Mouse (Mus musculus) embryonic facial prominence, embryonic 15.5 days (tissue): ENCODE results near the gene Lrba. TPM values are rescaled to one million over a fixed set of nuclear protein-coding genes. Genes with fewer than 3 reads are reported as not detected.
A peak's percentile ranks its signal among the peaks of the same experiment; 100 is the strongest.

Experiments
- ATAC-seq: fragments of 200-750 bp; cut with Nextera tagmentation; 2 replicates; pipeline ENCODE4 v1.8.0; 2017; ENCODE audit warnings: low read depth, moderate TSS enrichment; ENCODE audit not compliant: insufficient number of reproducible peaks, low FRiP score, low TSS enrichment
- H3K27ac ChIP-seq: fragments of 300-500 bp; sonication (generic); replicated peaks from 2 replicates; pipeline ENCODE4 v1.5.1; 2015; ENCODE audit warnings: mild to moderate bottlenecking, inconsistent platforms
- H3K27me3 ChIP-seq: fragments of 300-500 bp; sonication (generic); 2 replicates; pipeline ENCODE4 v1.6.1; 2015; ENCODE audit warnings: inconsistent platforms
- H3K36me3 ChIP-seq: fragments of 300-500 bp; sonication (generic); 2 replicates; pipeline ENCODE4 v1.6.1; 2015; ENCODE audit warnings: mild to moderate bottlenecking, inconsistent platforms
- H3K4me1 ChIP-seq: fragments of 300-500 bp; sonication (generic); 2 replicates; pipeline ENCODE4 v1.6.1; 2015; ENCODE audit warnings: inconsistent platforms
- H3K4me2 ChIP-seq: fragments of 300-500 bp; sonication (generic); replicated peaks from 2 replicates; pipeline ENCODE4 v1.6.1; 2015; ENCODE audit warnings: mild to moderate bottlenecking, inconsistent platforms
- H3K4me3 ChIP-seq: fragments of 300-500 bp; sonication (generic); replicated peaks from 2 replicates; pipeline ENCODE4 v1.5.1; 2015; ENCODE audit warnings: mild to moderate bottlenecking, inconsistent platforms
- H3K9ac ChIP-seq: fragments of 300-500 bp; sonication (generic); 2 replicates; pipeline ENCODE4 v1.6.1; 2015; ENCODE audit warnings: inconsistent platforms
- H3K9me3 ChIP-seq: fragments of 300-500 bp; sonication (generic); replicated peaks from 2 replicates; pipeline ENCODE4 v1.6.1; 2016; ENCODE audit warnings: inconsistent platforms
- WGBS: fragments of 180-500 bp; shearing (Covaris S2); methylation state at CpG from one replicate; pipeline ENCODE4 v1.1.7; 2015; 5-methylcytosine and 5-hydroxymethylcytosine counted together
- polyA plus RNA-seq: library from polyadenylated mRNA; unstranded; fragments of >200 nt; fragmentation: Nextera tagmentation; extraction: Ambion mirVana; gene quantifications from 2 replicates; pipeline ENCODE4 v1.2.1, GENCODE M21; 2015

Gene Lrba
- polyA plus RNA-seq, 1 experiment from 2014 or later = 4.7 TPM

DNA sequence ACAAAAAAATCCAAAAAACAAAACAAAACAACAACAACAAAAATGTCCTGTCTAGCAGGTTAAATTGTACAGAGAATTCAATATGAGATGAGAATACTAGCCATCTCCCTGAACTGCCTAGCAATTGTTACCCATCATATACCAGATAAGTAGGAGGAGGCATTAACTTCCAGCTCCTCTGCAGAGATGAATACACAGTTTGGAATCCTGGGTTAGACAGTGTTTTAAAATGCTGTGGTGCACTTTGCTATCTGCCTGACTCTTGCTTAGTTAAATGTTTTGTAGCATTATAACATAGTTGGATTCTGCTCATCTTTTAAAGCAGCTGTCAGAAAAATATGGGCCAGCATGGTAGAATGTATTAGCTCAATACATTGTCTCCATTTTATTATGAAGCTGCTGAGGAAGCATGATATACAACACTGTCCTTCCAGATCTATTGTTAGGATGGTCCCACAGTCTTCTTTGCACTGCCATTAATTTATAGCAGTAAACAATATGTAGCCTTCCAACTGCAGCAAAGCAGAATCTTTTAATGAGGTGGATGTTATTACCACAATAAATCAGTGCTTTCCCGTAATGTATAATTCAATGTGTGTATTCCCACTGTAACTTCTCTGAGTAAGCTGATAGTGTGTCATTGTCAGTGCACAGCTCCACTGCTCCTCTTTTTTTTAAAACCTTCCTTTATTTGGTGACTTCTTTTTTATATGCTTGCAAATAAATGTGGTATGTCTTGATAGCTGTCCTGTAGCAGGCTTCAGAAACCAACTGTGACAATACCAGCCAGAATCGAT, 414.3 kb downstream of the Lrba start:
- Histone ChIP-seq H3K27me3 (no peaks in the 10 kb centered on the region), H3K4me3 (no peak overlapping the region), H3K9me3 (no peaks in the 10 kb centered on the region), H3K4me2 (no peak overlapping the region), H3K4me1 (no peaks in the 10 kb centered on the region), H3K36me3 (no peaks in the 10 kb centered on the region), H3K27ac (no peak overlapping the region), H3K9ac (no peak overlapping the region)
- WGBS = 78% methylated on average over 2 of the region's 2 CpGs
- ATAC-seq = no peak

DNA sequence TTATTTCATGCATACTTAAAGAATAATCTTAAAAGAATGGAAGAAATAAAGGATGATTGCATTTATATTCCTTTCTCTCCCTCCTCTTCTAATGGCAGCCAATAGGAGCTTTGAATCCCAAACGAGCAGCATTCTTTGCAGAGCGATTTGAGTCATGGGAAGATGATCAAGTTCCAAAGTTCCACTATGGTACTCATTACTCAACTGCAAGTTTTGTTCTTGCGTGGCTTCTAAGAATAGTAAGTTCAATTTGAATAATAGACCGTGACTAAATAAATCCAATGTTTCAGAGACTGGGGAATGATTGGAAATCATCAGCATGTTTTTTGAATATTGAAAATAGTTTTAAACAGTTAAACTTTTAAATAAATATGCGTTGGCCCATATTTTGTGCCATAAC, 416.9 kb downstream of the Lrba start:
- no peak overlapping the region for H3K4me2 ChIP-seq
- 34% methylated on average over 5 of the region's 5 CpGs for WGBS
- no peak overlapping the region for H3K9ac ChIP-seq
- peak; percentile 73; the same call in 1 of the 2 replicates for ATAC-seq
- no peaks in the 10 kb centered on the region for H3K27me3 ChIP-seq
- H3K9me3 ChIP-seq = no peaks in the 10 kb centered on the region
- H3K4me1 ChIP-seq = no peaks in the 10 kb centered on the region
- no peak overlapping the region for H3K4me3 ChIP-seq
- H3K36me3 ChIP-seq = no peaks in the 10 kb centered on the region
- H3K27ac ChIP-seq = no peak overlapping the region

DNA sequence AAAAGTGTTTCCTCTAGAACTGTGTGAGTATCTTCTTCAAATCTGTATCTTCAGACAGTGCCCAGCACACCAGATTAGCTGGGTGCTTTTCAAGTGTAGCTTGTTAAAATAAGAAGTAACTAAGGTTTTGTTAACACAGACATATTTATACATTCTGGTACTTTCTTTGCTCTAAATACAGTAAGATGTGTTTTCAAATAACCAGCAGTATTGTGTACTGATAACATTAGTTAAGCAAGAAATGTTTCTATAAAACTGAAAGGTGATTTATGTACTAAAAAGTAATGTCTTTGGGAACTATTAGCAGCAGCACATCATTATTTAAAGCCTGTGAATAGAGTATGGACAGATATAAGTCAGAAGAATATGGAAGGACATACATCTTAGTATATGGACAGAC, 417.3 kb downstream of the Lrba start:
- Histone ChIP-seq H3K9me3 (no peaks in the 10 kb centered on the region), H3K9ac (no peak overlapping the region), H3K4me2 (no peak overlapping the region), H3K27me3 (no peaks in the 10 kb centered on the region), H3K4me1 (no peaks in the 10 kb centered on the region), H3K4me3 (no peak overlapping the region), H3K27ac (no peak overlapping the region), H3K36me3 (no peaks in the 10 kb centered on the region)
- 0 out of 2 replicates have a peak, but pooled peaks have one; percentile 24 for ATAC-seq

DNA sequence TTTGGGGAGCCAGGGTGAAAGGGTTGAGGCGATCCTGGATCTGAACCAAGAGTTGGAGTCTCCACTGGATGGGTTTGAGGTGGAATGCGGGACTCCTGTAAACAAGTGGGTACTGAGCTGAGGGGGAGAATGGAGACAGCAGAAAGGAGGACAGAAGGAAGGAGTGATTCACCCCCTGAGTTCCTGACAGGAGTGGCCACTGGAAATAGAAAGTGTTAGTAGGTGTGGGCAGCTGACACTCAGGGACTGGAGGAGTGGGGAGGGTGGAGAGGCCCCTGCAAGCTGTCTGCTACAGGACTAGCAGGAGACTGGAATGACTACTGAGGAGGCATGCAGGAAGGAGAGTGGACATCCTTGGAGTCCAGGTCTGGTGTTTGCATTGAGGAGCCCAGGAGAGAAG, 422.3 kb downstream of the Lrba start:
- H3K27me3 ChIP-seq = no peaks in the 10 kb centered on the region
- ATAC-seq = no peak
- H3K4me1 ChIP-seq = no peaks in the 10 kb centered on the region
- no peaks in the 10 kb centered on the region for H3K9me3 ChIP-seq
- 86% methylated on average over 2 of the region's 2 CpGs for WGBS
- H3K9ac ChIP-seq = no peak overlapping the region
- H3K4me3 ChIP-seq = no peak overlapping the region
- H3K4me2 ChIP-seq = no peak overlapping the region
- no peaks in the 10 kb centered on the region for H3K36me3 ChIP-seq
- H3K27ac ChIP-seq = no peak overlapping the region

DNA sequence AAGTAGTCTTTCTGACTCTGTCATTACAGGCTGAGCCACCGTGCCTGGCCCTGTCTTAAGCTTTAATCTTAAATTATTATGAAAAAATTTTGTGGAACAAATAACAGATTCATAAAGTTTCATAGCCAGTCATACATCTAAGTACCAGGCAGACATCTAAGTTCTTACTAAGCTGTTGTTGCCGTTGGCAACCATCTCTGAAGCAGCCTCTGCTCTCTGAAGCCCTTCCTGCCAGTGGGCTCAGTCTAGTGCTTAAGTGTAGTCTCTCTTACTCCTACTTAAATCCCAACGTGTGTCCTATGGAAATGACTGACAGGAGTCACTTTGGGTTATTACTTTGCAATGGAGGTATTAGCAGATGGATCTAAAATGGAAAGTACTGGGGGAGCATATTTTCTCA, 426.5 kb downstream of the Lrba start:
- no peaks in the 10 kb centered on the region for H3K27me3 ChIP-seq
- H3K4me2 ChIP-seq = no peak overlapping the region
- no peak overlapping the region for H3K4me3 ChIP-seq
- no peaks in the 10 kb centered on the region for H3K4me1 ChIP-seq
- H3K36me3 ChIP-seq = no peaks in the 10 kb centered on the region
- H3K9me3 ChIP-seq = no peaks in the 10 kb centered on the region
- H3K9ac ChIP-seq = no peak overlapping the region
- H3K27ac ChIP-seq = no peak overlapping the region
- 52% methylated on average over 3 of the region's 3 CpGs for WGBS
- no peak for ATAC-seq

DNA sequence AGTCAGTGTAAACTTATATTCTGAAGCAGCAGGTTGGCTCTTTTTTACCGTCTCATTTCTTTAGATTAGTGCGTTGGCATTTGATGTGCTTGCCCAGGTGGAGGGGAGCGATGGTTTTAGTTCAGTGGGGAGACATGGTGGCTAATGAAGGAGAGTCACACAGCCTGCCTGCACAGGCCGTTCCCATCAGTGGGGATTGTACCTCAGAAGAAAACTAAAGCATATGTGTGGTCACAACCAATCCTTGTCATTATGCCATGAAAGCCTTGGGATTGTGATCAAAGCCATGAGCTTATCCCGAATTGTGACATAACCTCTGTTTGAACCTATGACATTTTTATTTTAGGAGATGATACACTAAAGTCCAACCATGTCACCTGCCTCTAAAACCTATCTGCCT, 434.8 kb downstream of the Lrba start:
- Histone ChIP-seq H3K4me3 (no peak overlapping the region), H3K9ac (no peak overlapping the region), H3K9me3 (no peaks in the 10 kb centered on the region), H3K36me3 (no peaks in the 10 kb centered on the region), H3K4me2 (no peak overlapping the region), H3K27ac (no peak overlapping the region), H3K27me3 (no peaks in the 10 kb centered on the region), H3K4me1 (no peaks in the 10 kb centered on the region)
- ATAC-seq = no peak
- WGBS = 30% methylated on average over 5 of the region's 5 CpGs

DNA sequence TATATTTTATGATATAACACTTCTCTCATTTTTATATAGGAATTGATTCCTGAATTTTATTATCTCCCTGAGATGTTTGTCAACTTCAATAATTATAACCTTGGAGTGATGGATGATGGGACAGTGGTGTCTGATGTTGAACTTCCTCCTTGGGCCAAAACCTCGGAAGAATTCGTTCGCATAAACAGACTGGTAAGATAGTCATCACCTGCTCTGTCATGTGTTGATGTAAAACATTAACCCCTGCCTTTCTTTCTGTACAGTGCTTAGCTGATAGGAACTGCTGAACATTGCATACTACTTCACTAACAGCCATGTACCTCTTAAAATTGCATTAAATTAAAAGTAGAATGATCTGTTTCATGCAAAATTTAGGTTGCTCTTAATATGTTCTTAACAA, 439.9 kb downstream of the Lrba start:
- Histone ChIP-seq H3K27me3 (no peaks in the 10 kb centered on the region), H3K9ac (no peak overlapping the region), H3K4me3 (no peak overlapping the region), H3K9me3 (no peaks in the 10 kb centered on the region), H3K27ac (no peak overlapping the region), H3K4me1 (0 out of 2 replicates have a peak, but pooled peaks cover 4% of the 10 kb centered on the region), H3K36me3 (no peaks in the 10 kb centered on the region), H3K4me2 (no peak overlapping the region)
- 29% methylated on average over 3 of the region's 3 CpGs for WGBS
- no peak for ATAC-seq

DNA sequence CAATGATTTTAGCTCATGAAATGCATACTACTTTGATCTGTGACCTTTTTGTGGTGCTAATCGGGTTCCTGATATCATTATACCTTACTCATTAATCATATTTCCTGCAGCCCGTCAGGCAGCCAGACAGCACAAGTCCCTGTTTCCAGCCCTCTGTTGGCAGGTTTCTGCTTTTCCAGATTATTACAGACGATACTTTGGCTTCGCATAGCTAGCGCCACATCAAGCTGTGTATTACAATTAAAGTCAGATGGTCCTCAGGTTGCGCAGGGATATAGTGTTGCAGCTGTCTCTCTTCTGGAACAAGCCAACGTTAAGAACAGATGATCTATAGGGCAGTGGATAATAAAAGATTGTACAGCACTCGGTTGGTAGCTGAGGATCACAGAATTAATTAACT, 443.7 kb downstream of the Lrba start:
- Histone ChIP-seq H3K4me2 (no peak overlapping the region), H3K9me3 (no peaks in the 10 kb centered on the region), H3K27me3 (no peaks in the 10 kb centered on the region), H3K4me1 (0 out of 2 replicates have a peak, but pooled peaks cover 4% of the 10 kb centered on the region), H3K36me3 (no peaks in the 10 kb centered on the region), H3K4me3 (no peak overlapping the region), H3K9ac (no peak overlapping the region), H3K27ac (no peak overlapping the region)
- no peak for ATAC-seq
- 25% methylated on average over 8 of the region's 8 CpGs for WGBS

DNA sequence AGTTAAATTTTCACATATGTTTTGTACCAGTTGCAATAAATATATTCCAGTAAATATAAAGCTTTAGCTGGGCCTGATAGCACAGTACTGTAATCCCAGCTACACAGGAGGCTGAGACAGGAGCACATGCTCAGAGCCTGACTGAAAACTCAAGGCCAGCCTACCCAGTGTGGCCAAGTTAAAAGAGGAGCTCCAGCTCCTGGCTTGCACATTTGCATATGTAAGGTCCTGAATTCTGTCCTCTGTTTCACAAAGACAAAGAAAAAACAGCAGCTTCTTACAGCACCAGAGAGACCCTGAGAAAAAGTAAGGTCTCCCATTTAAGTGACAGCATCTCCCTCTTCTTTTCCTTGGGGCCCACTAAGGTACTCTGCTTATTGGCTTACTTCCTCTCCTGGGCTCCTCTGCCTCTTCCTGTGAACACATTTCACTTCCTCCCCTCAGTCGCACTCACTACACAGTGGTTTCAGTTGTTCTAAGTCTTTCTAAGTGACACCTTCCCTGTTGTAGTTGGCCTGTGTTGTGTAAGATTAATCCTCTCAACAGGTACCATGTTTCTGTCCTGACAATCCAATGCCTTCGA, 453.2 kb downstream of the Lrba start:
- H3K4me3 ChIP-seq = no peak overlapping the region
- no peaks in the 10 kb centered on the region for H3K36me3 ChIP-seq
- H3K27ac ChIP-seq = no peak overlapping the region
- no peaks in the 10 kb centered on the region for H3K9me3 ChIP-seq
- H3K4me1 ChIP-seq = no peaks in the 10 kb centered on the region
- no peak overlapping the region for H3K9ac ChIP-seq
- H3K4me2 ChIP-seq = no peak overlapping the region
- no peaks in the 10 kb centered on the region for H3K27me3 ChIP-seq
- no peak for ATAC-seq
- 67% methylated on average over 2 of the region's 2 CpGs for WGBS

DNA sequence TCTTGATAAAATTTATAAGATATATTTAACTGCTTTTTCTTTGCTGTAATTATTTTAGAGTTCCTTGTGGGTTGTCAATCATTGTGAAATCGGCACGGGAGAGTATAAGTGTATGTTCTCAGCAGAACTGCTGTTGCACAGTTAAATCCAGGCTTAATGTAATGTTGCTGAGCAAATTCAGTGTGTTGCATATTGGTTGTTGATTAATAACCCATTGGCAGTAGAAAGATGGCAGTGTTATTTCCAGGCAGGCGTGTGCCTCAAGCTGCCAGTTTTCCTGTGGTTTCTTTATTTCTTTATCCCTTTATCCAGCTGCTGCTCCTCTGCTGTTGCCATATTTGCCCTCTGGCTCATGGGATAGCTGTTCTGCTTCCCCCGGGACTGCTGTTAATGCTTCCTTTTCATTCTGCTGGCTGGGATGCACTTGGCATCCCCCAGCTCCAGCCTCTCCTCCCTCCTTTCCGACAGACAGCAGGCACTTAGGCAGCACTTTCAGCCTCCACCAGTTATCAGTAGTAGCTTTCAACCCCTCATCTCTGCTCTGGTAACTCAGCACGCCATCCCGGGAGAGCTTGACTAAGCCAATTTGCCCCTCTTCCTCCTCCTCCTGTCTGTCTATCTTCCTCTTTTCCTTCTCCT, 463.2 kb downstream of the Lrba start:
- ATAC-seq = no peak
- 22% methylated on average over 7 of the region's 7 CpGs for WGBS
- no peak overlapping the region for H3K4me2 ChIP-seq

DNA sequence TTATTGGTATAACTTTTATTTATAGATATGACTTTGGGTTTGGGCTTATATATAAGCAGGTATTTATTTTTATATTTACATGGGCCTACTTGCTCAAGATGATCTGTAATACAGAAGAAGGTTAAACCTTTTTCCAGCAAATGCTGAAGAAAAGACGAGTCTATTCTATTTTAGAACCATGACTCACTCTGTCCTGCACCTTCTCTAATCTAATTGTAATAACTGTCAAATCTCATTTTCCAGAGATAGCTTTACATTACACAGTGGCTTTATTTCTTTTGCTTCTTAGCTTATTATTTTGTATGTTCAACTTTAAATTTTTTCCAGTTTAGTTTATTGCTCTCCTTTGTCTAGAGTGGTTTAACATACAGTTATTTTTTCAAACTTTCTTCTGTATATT, 464.0 kb downstream of the Lrba start:
- 41% methylated on average over 1 of the region's 1 CpGs for WGBS
- H3K9ac ChIP-seq = no peak overlapping the region
- no peak for ATAC-seq
- no peak overlapping the region for H3K4me3 ChIP-seq
- H3K9me3 ChIP-seq = no peaks in the 10 kb centered on the region
- no peaks in the 10 kb centered on the region for H3K27me3 ChIP-seq
- H3K4me2 ChIP-seq = no peak overlapping the region
- peaks cover 7% of the 10 kb centered on the region; the same call in 1 of the 2 replicates for H3K4me1 ChIP-seq
- no peaks in the 10 kb centered on the region for H3K36me3 ChIP-seq
- no peak overlapping the region for H3K27ac ChIP-seq

More for the DNA sequence above, 463.2 kb downstream of the Lrba start:
- H3K27ac ChIP-seq = 0 out of 2 replicates have a peak overlapping the region, but pooled peaks have one; percentile 22
- H3K27me3 ChIP-seq = no peaks in the 10 kb centered on the region
- H3K9me3 ChIP-seq = no peaks in the 10 kb centered on the region
- H3K4me1 ChIP-seq = peaks cover 7% of the 10 kb centered on the region; the same call in 1 of the 2 replicates
- no peaks in the 10 kb centered on the region for H3K36me3 ChIP-seq
- H3K9ac ChIP-seq = no peak overlapping the region
- no peak overlapping the region for H3K4me3 ChIP-seq
